Mouse (Mus musculus) ES-Bruce4 (cell line): Measurements from ENCODE around the gene Filip1l. TPM values are rescaled to one million over a fixed set of nuclear protein-coding genes. Genes with fewer than 3 reads are reported as not detected.

Experiments used
- H3K27ac ChIP-seq: 2 replicates; pipeline ENCODE4 v1.5.1; 2012; ENCODE audit warnings: low read length, inconsistent platforms; ENCODE audit not compliant: insufficient read depth
- H3K27me3 ChIP-seq: 2 replicates; pipeline ENCODE4 v1.6.1; 2012; ENCODE audit warnings: mild to moderate bottlenecking, low read length, inconsistent platforms; ENCODE audit not compliant: control insufficient read depth, poor library complexity, insufficient read depth, severe bottlenecking
- H3K36me3 ChIP-seq: 2 replicates; pipeline ENCODE4 v1.6.1; 2012; ENCODE audit warnings: inconsistent platforms, mild to moderate bottlenecking, low read length, moderate library complexity; ENCODE audit not compliant: control insufficient read depth, poor library complexity, insufficient read depth, severe bottlenecking
- H3K4me1 ChIP-seq: one replicate; pipeline ENCODE4 v1.8.1; 2011; ENCODE audit warnings: low read length; ENCODE audit not compliant: control insufficient read depth, insufficient read depth
- H3K4me3 ChIP-seq: 2 replicates; pipeline ENCODE4 v1.5.1; 2011; ENCODE audit warnings: low read depth, mild to moderate bottlenecking, low read length
- H3K9ac ChIP-seq: 2 replicates; pipeline ENCODE4 v1.6.1; 2012; ENCODE audit warnings: low read depth, mild to moderate bottlenecking, inconsistent platforms; ENCODE audit not compliant: poor library complexity, severe bottlenecking
- H3K9me3 ChIP-seq: replicated peaks from 2 replicates; pipeline ENCODE4 v1.6.1; 2012; ENCODE audit warnings: mild to moderate bottlenecking, low read length, inconsistent platforms; ENCODE audit not compliant: control insufficient read depth, poor library complexity, insufficient read depth, severe bottlenecking
- CTCF ChIP-seq: IDR thresholded peaks from one replicate; pipeline ENCODE4 v1.8.1; 2011; ENCODE audit warnings: low read depth, low read length
- EP300 ChIP-seq: IDR thresholded peaks from 2 replicates; pipeline ENCODE4 v1.6.1; 2011; ENCODE audit warnings: low read depth, low read length; ENCODE audit not compliant: insufficient read depth
- POLR2A ChIP-seq: IDR thresholded peaks from one replicate; pipeline ENCODE4 v1.8.1; 2011; ENCODE audit warnings: low read length; ENCODE audit not compliant: insufficient read depth
- polyA plus RNA-seq: library from polyadenylated mRNA; stranded (reverse); fragments of >200 nt; gene quantifications from 2 replicates; pipeline ENCODE4 v1.2.4, GENCODE M21; 2011; ENCODE audit warnings: low read depth; ENCODE audit not compliant: missing spikeins, insufficient read depth, insufficient read length

Gene Filip1l
- polyA plus RNA-seq, 1 experiment = 2.0 TPM

GRCm38 (mm10) chr16:57369846-57370496, 17.1 kb downstream of the Filip1l start:
- no peaks in the 10 kb centered on the region for H3K36me3 ChIP-seq
- TF ChIP-seq EP300 (no peak), CTCF (no peak), POLR2A (no peak)

DNA sequence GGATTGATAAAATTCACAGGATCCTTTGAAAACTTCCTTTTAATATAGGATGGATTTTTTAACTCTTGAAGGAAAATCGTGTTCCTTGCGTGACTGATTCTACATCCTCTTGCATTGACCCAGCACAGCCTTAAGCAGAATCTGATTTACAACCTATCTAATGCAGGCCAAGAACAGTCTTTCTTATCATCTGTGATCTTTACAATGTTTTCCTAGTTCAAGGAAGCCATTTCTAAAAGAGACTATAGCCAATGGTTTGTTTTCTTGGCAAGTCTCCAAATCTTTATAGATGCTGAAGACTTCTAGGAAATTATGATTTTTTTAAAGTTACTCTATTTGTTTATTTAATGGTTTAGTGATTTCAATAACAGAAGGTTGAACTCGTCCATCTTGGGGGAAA, 19.3 kb downstream of the Filip1l start:
- no peak for TF ChIP-seq EP300
- TF ChIP-seq CTCF = no peak
- no peak for TF ChIP-seq POLR2A
- H3K36me3 ChIP-seq = no peaks in the 10 kb centered on the region

More at GRCm38 (mm10) chr16:57369846-57370496, 17.1 kb downstream of the Filip1l start:
- no peak overlapping the region for H3K9ac ChIP-seq
- no peak overlapping the region for H3K27ac ChIP-seq
- no peaks in the 10 kb centered on the region for H3K4me1 ChIP-seq
- no peaks in the 10 kb centered on the region for H3K9me3 ChIP-seq
- no peak overlapping the region for H3K4me3 ChIP-seq
- H3K27me3 ChIP-seq = no peaks in the 10 kb centered on the region

DNA sequence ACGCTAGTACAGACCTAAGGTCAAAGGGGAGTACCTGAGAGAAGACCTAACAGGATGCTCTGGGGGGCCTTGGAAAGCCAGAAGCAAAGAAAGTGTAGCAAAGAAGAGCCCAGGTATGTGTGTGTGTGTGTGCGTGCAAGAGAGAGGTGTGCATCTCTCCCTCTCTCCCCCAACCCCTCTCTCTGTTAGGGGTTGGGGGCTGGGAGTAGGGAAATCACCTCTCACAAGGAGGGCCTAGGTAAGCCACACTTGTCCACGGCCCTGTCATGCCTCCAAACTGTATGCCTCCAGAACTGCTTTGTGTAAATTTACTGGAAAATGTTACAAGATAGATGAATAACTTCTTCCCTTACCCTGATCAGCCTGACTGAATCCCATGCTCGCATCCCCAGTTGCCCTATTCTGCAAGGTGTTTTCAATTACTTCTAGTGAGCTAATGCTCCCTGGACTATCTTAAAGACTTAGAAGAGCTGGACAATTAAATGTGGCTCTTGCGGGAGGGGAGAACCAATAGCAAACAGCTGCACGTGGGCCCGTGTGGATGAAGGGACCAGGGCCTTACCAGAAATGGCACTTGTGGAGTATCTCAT, 22.4 kb downstream of the Filip1l start:
- H3K36me3 ChIP-seq = no peaks in the 10 kb centered on the region
- H3K27ac ChIP-seq = no peak overlapping the region
- H3K4me1 ChIP-seq = no peaks in the 10 kb centered on the region
- no peak overlapping the region for H3K4me3 ChIP-seq
- no peaks in the 10 kb centered on the region for H3K9me3 ChIP-seq
- H3K9ac ChIP-seq = no peak overlapping the region
- TF ChIP-seq CTCF (no peak), POLR2A (no peak), EP300 (no peak)
- H3K27me3 ChIP-seq = no peaks in the 10 kb centered on the region

More for the DNA sequence above, 19.3 kb downstream of the Filip1l start:
- no peaks in the 10 kb centered on the region for H3K9me3 ChIP-seq
- no peak overlapping the region for H3K27ac ChIP-seq
- H3K4me1 ChIP-seq = no peaks in the 10 kb centered on the region
- H3K27me3 ChIP-seq = no peaks in the 10 kb centered on the region
- no peak overlapping the region for H3K9ac ChIP-seq
- H3K4me3 ChIP-seq = no peak overlapping the region

- Histone ChIP-seq H3K4me1 (no peaks in the 10 kb centered on the region), H3K4me3 (no peak overlapping the region), H3K9me3 (no peaks in the 10 kb centered on the region), H3K9ac (no peak overlapping the region), H3K27ac (no peak overlapping the region), H3K27me3 (no peaks in the 10 kb centered on the region), H3K36me3 (no peaks in the 10 kb centered on the region)
- TF ChIP-seq POLR2A (no peak), EP300 (no peak), CTCF (no peak)
Measured at GRCm38 (mm10) chr16:57378631-57379330, 25.9 kb downstream of the Filip1l start.

GRCm38 (mm10) chr16:57383266-57383971, 30.5 kb downstream of the Filip1l start:
- Histone ChIP-seq H3K27ac (no peak overlapping the region), H3K4me1 (no peaks in the 10 kb centered on the region), H3K36me3 (no peaks in the 10 kb centered on the region), H3K9ac (no peak overlapping the region), H3K4me3 (no peak overlapping the region), H3K27me3 (no peaks in the 10 kb centered on the region), H3K9me3 (no peaks in the 10 kb centered on the region)
- TF ChIP-seq CTCF (no peak), POLR2A (no peak), EP300 (no peak)

- Histone ChIP-seq H3K9me3 (no peaks in the 10 kb centered on the region), H3K27ac (no peak overlapping the region), H3K36me3 (no peaks in the 10 kb centered on the region), H3K27me3 (no peaks in the 10 kb centered on the region), H3K9ac (no peak overlapping the region), H3K4me3 (no peak overlapping the region), H3K4me1 (no peaks in the 10 kb centered on the region)
- no peak for TF ChIP-seq EP300
- no peak for TF ChIP-seq CTCF
- no peak for TF ChIP-seq POLR2A
Measured at GRCm38 (mm10) chr16:57384274-57384673, 31.4 kb downstream of the Filip1l start.
